Mouse (Mus musculus): ENCODE measurements around the gene Tmem238. TPM values are rescaled to one million over a fixed set of nuclear protein-coding genes. Genes with fewer than 3 reads are reported as not detected.

The Tmem238 gene
- polyA plus RNA-seq, 1 experiment from 2014 or later, result 21.2 TPM

DNA sequence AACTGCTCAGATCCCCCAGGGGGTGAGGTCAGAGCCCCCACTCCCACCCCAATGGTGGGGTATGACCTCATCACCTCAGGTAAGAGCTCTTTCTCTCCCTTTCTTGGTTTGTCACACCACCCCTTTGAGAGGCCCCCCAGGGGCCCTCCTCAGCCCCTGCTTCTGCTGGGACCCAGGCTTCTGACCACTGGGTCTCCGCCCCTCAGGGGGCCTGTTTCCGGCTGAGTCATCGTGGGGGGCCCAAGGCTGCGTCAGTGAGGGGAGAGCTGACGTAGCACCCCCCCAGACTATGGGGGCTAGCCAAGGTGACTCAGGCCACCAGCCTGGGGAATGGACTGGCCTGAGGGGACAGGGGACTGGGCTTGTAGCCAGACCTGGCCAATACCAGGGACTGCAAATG is 9.5 kb downstream of the Tmem238 start:
- no peak for ATAC-seq (ENCODE audit: insufficient read depth, low FRiP score)
- Histone ChIP-seq H3K4me2 (ENCODE audit: low read depth, low read length) (no peak overlapping the region), H3K9me3 (replicated peaks; ENCODE audit: control insufficient read depth, low read length) (no peaks in the 10 kb centered on the region), H3K4me3 (replicated peaks; ENCODE audit: low read length) (no peak overlapping the region), H3K4me1 (ENCODE audit: control insufficient read depth, insufficient read depth, low read length) (peaks cover 27% of the 10 kb centered on the region), H3K36me3 (ENCODE audit: control insufficient read depth, insufficient read depth, low read length) (no peaks in the 10 kb centered on the region), H3K27me3 (ENCODE audit: control insufficient read depth, insufficient read depth, low read length) (peaks cover 44% of the 10 kb centered on the region), H3K27ac (ENCODE audit: low read length) (no peak overlapping the region), H3K9ac (ENCODE audit: low read length) (no peak overlapping the region)
- 27% methylated on average over 5 of the region's 5 CpGs for WGBS

GRCm38 (mm10) chr7:4777851-4778637 is 11.4 kb downstream of the Tmem238 start:
- Histone ChIP-seq H3K4me1 (ENCODE audit: control insufficient read depth, insufficient read depth, low read length) (peaks cover 27% of the 10 kb centered on the region), H3K9ac (ENCODE audit: low read length) (peak overlapping the region; percentile 65; the same call in 1 of the 2 replicates), H3K9me3 (replicated peaks; ENCODE audit: control insufficient read depth, low read length) (no peaks in the 10 kb centered on the region), H3K36me3 (ENCODE audit: control insufficient read depth, insufficient read depth, low read length) (no peaks in the 10 kb centered on the region), H3K4me3 (replicated peaks; ENCODE audit: low read length) (no peak overlapping the region), H3K27me3 (ENCODE audit: control insufficient read depth, insufficient read depth, low read length) (peaks cover 44% of the 10 kb centered on the region), H3K4me2 (ENCODE audit: low read depth, low read length) (no peak overlapping the region), H3K27ac (ENCODE audit: low read length) (no peak overlapping the region)
- ATAC-seq (ENCODE audit: insufficient read depth, low FRiP score), result no peak
- WGBS, result 11% methylated on average over 20 of the region's 20 CpGs

DNA sequence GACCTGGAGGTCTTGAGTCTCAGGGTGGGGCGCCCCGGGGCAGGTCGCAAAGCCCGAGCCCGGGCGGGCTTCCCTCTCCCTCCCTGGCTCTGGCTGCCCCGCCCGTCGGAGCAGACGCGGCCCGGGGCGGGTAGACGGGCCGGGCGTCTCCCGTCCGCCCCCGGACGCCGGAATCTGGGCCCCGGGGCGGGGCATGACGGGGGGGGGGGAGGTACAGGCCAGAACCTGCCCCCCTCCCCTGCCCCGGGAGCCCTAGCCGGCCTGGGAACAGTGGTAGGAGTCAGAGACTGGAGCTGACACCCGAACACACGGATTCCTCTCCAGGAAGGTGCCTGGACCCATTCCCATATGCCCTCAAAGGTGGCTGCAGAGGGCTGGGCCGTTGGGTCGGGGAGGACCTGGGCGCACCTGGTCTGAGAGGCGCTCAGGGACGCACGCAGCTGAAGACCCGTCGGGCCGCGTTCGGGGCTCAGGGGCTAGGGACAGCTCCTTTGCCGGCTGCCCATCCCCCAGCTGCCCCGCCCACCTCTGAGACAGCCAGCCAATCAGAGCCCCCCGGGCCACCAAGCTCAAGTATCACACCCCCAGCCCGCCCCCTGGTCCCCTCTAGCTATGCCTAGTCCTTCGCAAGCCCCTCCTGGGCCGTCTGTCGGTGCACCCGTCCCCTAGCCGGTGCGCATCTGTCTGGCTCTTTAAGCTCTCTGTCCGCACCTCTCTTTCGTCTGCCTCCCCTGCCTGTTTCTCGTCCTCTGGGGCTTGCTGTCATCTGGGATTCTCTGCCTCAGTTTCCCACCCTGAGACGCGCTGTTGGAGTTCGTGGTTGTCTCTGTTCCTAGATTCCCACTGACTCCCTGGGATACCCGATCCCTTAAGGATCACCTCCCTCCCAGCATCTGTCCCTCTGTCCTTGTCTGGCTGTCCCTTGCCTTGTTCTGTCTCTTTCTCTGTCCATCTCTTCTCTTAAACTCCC is 12.3 kb downstream of the Tmem238 start:
- Histone ChIP-seq H3K27ac (ENCODE audit: low read length) (no peak overlapping the region), H3K4me2 (ENCODE audit: low read depth, low read length) (peak overlapping the region; percentile 70), H3K4me3 (replicated peaks; ENCODE audit: low read length) (peak overlapping the region; percentile 47), H3K4me1 (ENCODE audit: control insufficient read depth, insufficient read depth, low read length) (peaks cover 27% of the 10 kb centered on the region), H3K9ac (ENCODE audit: low read length) (peak overlapping the region; percentile 65), H3K27me3 (ENCODE audit: control insufficient read depth, insufficient read depth, low read length) (peaks cover 44% of the 10 kb centered on the region), H3K36me3 (ENCODE audit: control insufficient read depth, insufficient read depth, low read length) (no peaks in the 10 kb centered on the region), H3K9me3 (replicated peaks; ENCODE audit: control insufficient read depth, low read length) (no peaks in the 10 kb centered on the region)
- peak; percentile 76 for ATAC-seq (ENCODE audit: insufficient read depth, low FRiP score)
- WGBS, result 2% methylated on average over 38 of the region's 56 CpGs

- ATAC-seq (ENCODE audit: insufficient read depth, low FRiP score), result no peak
- no peaks in the 10 kb centered on the region for H3K9me3 ChIP-seq (replicated peaks; ENCODE audit: control insufficient read depth, low read length)
- no peak overlapping the region for H3K27ac ChIP-seq (ENCODE audit: low read length)
- no peak overlapping the region for H3K4me2 ChIP-seq (ENCODE audit: low read depth, low read length)
- H3K36me3 ChIP-seq (ENCODE audit: control insufficient read depth, insufficient read depth, low read length), result no peaks in the 10 kb centered on the region
- H3K4me3 ChIP-seq (replicated peaks; ENCODE audit: low read length), result no peak overlapping the region
- peaks cover 44% of the 10 kb centered on the region for H3K27me3 ChIP-seq (ENCODE audit: control insufficient read depth, insufficient read depth, low read length)
- no peak overlapping the region for H3K9ac ChIP-seq (ENCODE audit: low read length)
- 52% methylated on average over 10 of the region's 10 CpGs for WGBS
- peaks cover 21% of the 10 kb centered on the region for H3K4me1 ChIP-seq (ENCODE audit: control insufficient read depth, insufficient read depth, low read length)
These were observed 13.3 kb downstream of the Tmem238 start for GRCm38 (mm10) chr7:4776131-4776530.

DNA sequence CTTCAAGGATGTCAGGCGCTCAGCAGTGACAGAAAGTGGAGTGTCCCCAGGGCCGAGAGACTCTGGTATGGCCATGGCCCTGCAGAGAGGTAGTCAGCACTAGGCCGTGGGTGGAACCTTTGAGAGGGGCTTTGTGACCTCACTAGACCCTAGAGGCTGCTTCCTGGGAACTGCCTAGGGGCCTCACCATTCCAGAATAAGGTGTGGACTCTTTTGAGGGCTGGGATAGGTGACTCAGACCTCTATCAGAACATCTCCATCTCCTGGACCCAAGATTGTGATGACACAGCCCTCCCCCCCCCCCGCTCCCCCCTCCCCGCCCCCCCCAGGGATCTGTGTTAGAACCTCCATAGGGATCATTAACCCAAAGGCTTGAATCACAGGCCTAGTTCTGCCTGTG is 18.3 kb downstream of the Tmem238 start, which contains the start of gene Fam71e2:
TSS of gene Fam71e2 (minus strand) at position 101 of the 400 bp plus-strand sequence.
- no peaks in the 10 kb centered on the region for H3K36me3 ChIP-seq (ENCODE audit: control insufficient read depth, insufficient read depth, low read length)
- ATAC-seq (ENCODE audit: insufficient read depth, low FRiP score), result no peak
- H3K27ac ChIP-seq (ENCODE audit: low read length), result no peak within 1 kb of the TSS
- H3K4me2 ChIP-seq (ENCODE audit: low read depth, low read length), result no peak within 1 kb of the TSS
- H3K9ac ChIP-seq (ENCODE audit: low read length), result no peak within 1 kb of the TSS
- no peaks in the 10 kb centered on the region for H3K4me1 ChIP-seq (ENCODE audit: control insufficient read depth, insufficient read depth, low read length)
- H3K27me3 ChIP-seq (ENCODE audit: control insufficient read depth, insufficient read depth, low read length), result peaks cover 13% of the 10 kb centered on the region
- WGBS, result 70% methylated on average over 3 of the region's 5 CpGs
- H3K4me3 ChIP-seq (replicated peaks; ENCODE audit: low read length), result no peak within 1 kb of the TSS
- no peaks in the 10 kb centered on the region for H3K9me3 ChIP-seq (replicated peaks; ENCODE audit: control insufficient read depth, low read length)

- H3K27me3 ChIP-seq (ENCODE audit: control insufficient read depth, insufficient read depth, low read length), result no peaks in the 10 kb centered on the region
- H3K27ac ChIP-seq (ENCODE audit: low read length), result no peak overlapping the region
- 0 out of 2 replicates have a peak overlapping the region, but pooled peaks have one; percentile 7 for H3K4me3 ChIP-seq (replicated peaks; ENCODE audit: low read length)
- no peaks in the 10 kb centered on the region for H3K9me3 ChIP-seq (replicated peaks; ENCODE audit: control insufficient read depth, low read length)
- no peaks in the 10 kb centered on the region for H3K4me1 ChIP-seq (ENCODE audit: control insufficient read depth, insufficient read depth, low read length)
- no peak overlapping the region for H3K9ac ChIP-seq (ENCODE audit: low read length)
- ATAC-seq (ENCODE audit: insufficient read depth, low FRiP score), result no peak
- H3K4me2 ChIP-seq (ENCODE audit: low read depth, low read length), result no peak overlapping the region
- WGBS, result 12% methylated on average over 4 of the region's 4 CpGs
- H3K36me3 ChIP-seq (ENCODE audit: control insufficient read depth, insufficient read depth, low read length), result no peaks in the 10 kb centered on the region
These were observed 24.3 kb downstream of the Tmem238 start for GRCm38 (mm10) chr7:4764946-4765710.

DNA sequence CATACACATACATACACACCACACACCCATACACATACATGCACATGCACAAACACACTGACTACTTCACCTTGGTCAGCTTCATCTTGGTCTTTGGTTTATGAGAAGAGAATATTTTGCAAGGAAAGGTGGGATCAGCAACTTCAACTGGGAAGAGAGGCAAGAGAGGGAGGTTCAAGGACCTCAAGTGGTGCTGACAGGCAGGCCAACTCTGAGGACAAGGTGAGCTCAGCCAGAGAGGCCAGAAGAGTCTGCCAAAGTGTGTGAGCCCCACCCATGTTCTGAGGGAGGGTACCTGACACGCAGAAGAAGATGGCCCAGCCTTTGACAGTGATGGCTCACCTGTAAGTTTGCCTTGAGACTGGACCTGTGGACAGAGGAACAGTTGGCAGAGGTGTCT is 29.8 kb downstream of the Tmem238 start:
- no peaks in the 10 kb centered on the region for H3K4me1 ChIP-seq (ENCODE audit: control insufficient read depth, insufficient read depth, low read length)
- WGBS, result 40% methylated on average over 1 of the region's 1 CpGs

DNA sequence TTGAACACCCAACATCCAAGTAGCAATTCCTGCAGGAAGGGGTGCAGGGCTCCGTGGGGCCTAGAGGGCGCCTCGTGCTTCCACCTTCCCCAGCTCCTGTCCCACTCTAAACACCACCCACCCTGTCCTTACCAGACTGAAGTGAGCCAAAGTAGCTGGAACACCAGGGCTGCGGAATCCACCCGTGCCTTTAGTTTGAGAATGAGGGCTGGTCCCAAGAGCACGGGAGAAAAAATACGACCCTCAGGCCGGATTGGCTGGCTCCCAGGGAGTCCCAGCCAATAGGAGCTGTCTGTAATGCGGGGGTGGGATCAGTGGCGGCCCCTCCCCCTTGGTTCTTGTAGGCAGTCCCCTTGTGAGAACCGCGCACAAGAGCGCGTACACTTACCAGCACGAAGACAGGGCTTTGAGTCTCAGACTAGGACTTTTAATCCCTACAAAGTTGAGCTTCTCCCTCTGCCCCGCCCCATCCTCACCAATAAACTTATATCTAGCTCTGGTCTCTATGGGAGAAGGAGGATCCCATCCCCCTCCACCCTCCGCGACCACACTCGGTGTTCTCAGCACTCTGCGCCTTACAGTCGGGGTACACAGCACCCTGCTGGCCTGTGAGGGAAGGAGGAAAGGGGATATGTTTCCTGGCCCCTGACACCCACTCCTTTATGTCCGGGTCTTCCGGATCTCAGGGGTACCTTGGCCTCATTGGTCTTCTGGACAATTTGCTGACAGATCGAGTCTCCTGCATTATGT is 36.5 kb downstream of the Tmem238 start, which contains the start of gene Cox6b2:
TSS of gene Cox6b2 (minus strand) at position 274 of the 750 bp plus-strand sequence.
- peak within 1 kb of the TSS; percentile 78 for H3K4me2 ChIP-seq (ENCODE audit: low read depth, low read length)
- H3K4me3 ChIP-seq (replicated peaks; ENCODE audit: low read length), result peak within 1 kb of the TSS; percentile 59
- H3K27ac ChIP-seq (ENCODE audit: low read length), result peak within 1 kb of the TSS; percentile 79
- H3K36me3 ChIP-seq (ENCODE audit: control insufficient read depth, insufficient read depth, low read length), result no peaks in the 10 kb centered on the region
- peak within 1 kb of the TSS; percentile 73 for H3K9ac ChIP-seq (ENCODE audit: low read length)
- peaks cover 20% of the 10 kb centered on the region for H3K4me1 ChIP-seq (ENCODE audit: control insufficient read depth, insufficient read depth, low read length)
- H3K27me3 ChIP-seq (ENCODE audit: control insufficient read depth, insufficient read depth, low read length), result no peaks in the 10 kb centered on the region
- ATAC-seq (ENCODE audit: insufficient read depth, low FRiP score), result peak; percentile 94
- no peaks in the 10 kb centered on the region for H3K9me3 ChIP-seq (replicated peaks; ENCODE audit: control insufficient read depth, low read length)
- 4% methylated on average over 24 of the region's 24 CpGs for WGBS

More for the DNA sequence above, 29.8 kb downstream of the Tmem238 start:
- no peak for ATAC-seq (ENCODE audit: insufficient read depth, low FRiP score)
- Histone ChIP-seq H3K9ac (ENCODE audit: low read length) (no peak overlapping the region), H3K27me3 (ENCODE audit: control insufficient read depth, insufficient read depth, low read length) (no peaks in the 10 kb centered on the region), H3K9me3 (replicated peaks; ENCODE audit: control insufficient read depth, low read length) (no peaks in the 10 kb centered on the region), H3K4me3 (replicated peaks; ENCODE audit: low read length) (no peak overlapping the region), H3K27ac (ENCODE audit: low read length) (no peak overlapping the region), H3K36me3 (ENCODE audit: control insufficient read depth, insufficient read depth, low read length) (no peaks in the 10 kb centered on the region), H3K4me2 (ENCODE audit: low read depth, low read length) (no peak overlapping the region)

All from stomach, embryonic 16.5 days (tissue).